Mouse (Mus musculus) mature B cell (primary cell): ENCODE data around the gene Sft2d2.

Source experiments
- in situ Hi-C: fragments of 300-500 bp; cut with MboI; formaldehyde crosslinking; loops from 2 replicates; pipeline ENCODE4 v1.14.3; 2019

The Sft2d2 gene

GRCm38 (mm10) chr1:165133279-165133678 lies 61.0 kb downstream of the Sft2d2 start:
- in situ Hi-C loops: no loop called here

- in situ Hi-C loops: no loop called here
Observed at GRCm38 (mm10) chr1:165132187-165132877, 61.9 kb downstream of the Sft2d2 start.

- in situ Hi-C loops: no loop called here
Observed at GRCm38 (mm10) chr1:165129573-165129972, 64.7 kb downstream of the Sft2d2 start.
